Mouse (Mus musculus) cortical plate, adult 2 months (tissue): ENCODE measurements around the gene Ska3.

Experiments
- CTCF ChIP-seq: fragments of 200-500 bp; IDR thresholded peaks from 2 replicates; pipeline ENCODE4 v1.5.1; 2011; ENCODE audit warnings: mild to moderate bottlenecking, control low read depth, low read length; ENCODE audit not compliant: insufficient read depth; ENCODE audit errors: extremely low read depth
- POLR2A ChIP-seq: fragments of 200-500 bp; IDR thresholded peaks from 2 replicates; pipeline ENCODE4 v1.6.1; 2011; ENCODE audit warnings: mild to moderate bottlenecking, low read length, control low read depth; ENCODE audit not compliant: insufficient read depth; ENCODE audit errors: extremely low read depth

- no peak for TF ChIP-seq CTCF
- TF ChIP-seq POLR2A, result no peak
Measured at GRCm38 (mm10) chr14:57861987-57862412, 36.0 kb upstream of the Ska3 start.
